Mouse (Mus musculus): ENCODE data around the gene Arfgap3. TPM values are rescaled to one million over a fixed set of nuclear protein-coding genes. Genes with fewer than 3 reads are reported as not detected.
"Not testable (repeated sequence)": the region's sequence is repeated elsewhere in the genome, so short reads cannot be mapped to it uniquely, and the experiment has no call there.

The Arfgap3 gene
- polyA plus RNA-seq (2016; fragmentation: Nextera tagmentation; extraction: Ambion mirVana), result 35.3 and 37.3 TPM in 2 replicates

DNA sequence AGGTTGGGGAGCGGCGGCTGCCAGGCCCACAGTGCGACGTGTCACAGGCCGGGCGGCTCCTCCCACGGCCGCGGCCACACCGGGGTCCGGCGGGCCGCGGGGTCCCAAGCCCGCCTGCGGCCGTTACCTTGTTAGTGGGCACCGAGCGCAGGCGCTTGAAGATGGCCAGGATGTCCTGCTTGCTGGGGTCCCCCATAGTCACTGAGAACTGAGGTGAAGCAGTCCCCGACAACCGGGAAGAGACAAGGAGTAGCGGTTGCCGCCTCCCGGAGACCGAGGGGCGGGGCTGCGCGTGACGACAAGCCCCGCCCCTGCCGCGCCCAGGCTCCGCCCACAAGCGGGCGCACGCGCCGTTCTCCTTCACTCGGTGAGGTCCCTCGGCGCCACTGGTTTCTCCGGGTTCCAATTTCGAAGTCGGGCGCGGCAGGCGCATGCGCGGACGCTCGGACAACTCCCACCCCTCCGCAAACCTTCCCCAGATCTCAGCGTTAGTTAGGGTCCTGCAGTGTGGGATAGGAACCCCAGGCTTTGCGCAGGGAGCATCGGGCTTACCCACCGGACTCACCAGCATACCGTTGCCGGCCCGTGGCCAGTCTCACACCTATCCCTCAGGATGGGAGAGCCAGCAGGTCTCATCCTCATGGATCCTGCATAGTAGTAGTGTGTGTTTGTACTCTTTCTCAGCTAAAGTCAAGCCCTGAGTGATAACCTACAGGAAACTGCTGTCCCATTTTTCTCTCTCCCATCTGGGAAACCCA, at the start of gene Arfgap3:
Arfgap3 (minus strand) TSS at position 294 of the 758 bp plus-strand sequence.
- WGBS, result under 1% methylated on average over 51 of the region's 60 CpGs
- Histone ChIP-seq H3K9ac (peak within 1 kb of the TSS; percentile 85), H3K4me3 (replicated peaks) (peak within 1 kb of the TSS; percentile 81), H3K4me1 (peaks cover 19% of the 10 kb centered on the region), H3K4me2 (peak within 1 kb of the TSS; percentile 89), H3K27ac (0 out of 2 replicates have a peak within 1 kb of the TSS, but pooled peaks have one; percentile 13), H3K9me3 (no peaks in the 10 kb centered on the region), H3K36me3 (replicated peaks) (peaks cover 4% of the 10 kb centered on the region; the same call in 1 of the 2 replicates), H3K27me3 (no peaks in the 10 kb centered on the region)
- peak; percentile 94 for ATAC-seq (ENCODE audit: low FRiP score)

DNA sequence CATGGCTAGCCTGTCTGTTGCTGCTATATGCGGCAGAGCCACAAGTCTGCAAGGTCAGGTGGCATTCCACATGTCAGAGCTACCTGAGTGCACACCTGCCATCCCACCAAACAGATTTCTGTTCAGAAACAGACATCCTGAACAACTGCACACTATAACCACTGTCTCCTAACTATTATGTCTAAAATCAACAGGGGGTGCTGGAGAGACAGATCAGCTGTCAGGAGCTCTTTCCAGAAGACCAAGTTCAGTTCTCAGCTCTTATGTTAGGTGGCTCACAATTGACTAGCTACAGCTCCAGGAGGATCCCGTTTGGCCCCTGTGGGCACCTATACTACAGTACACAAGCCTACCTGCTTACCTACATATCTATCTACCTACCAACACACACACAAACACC, 42.7 kb upstream of the Arfgap3 start:
- WGBS, result 85% methylated on average over 2 of the region's 2 CpGs
- H3K4me3 ChIP-seq (replicated peaks), result no peak overlapping the region

DNA sequence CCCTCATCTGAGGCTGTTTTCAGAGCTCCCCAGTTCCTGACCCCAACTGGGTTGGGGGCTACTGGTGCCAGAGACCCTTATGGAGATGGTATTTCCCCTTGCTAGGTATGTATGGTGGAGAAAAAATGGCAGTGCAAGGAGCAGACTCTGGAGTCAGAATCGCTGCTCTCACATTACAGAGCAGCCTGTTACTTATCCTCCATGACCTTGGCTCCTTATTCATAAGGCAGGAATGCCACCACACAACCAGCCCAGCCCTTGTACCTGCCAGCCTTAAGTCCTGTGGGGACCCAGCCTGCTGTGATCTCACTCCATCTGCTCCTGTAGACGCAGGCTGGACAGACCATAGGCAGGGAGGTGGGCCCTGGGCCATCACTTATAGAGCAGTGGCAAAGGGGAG, 37.9 kb upstream of the Arfgap3 start:
- Histone ChIP-seq H3K4me3 (replicated peaks) (no peak overlapping the region), H3K27ac (no peak overlapping the region), H3K27me3 (no peaks in the 10 kb centered on the region), H3K4me1 (no peaks in the 10 kb centered on the region), H3K9ac (no peak overlapping the region), H3K4me2 (no peak overlapping the region), H3K36me3 (replicated peaks) (peaks cover 16% of the 10 kb centered on the region; the same call in 1 of the 2 replicates), H3K9me3 (no peaks in the 10 kb centered on the region)
- ATAC-seq (ENCODE audit: low FRiP score), result no peak
- WGBS, result 88% methylated on average over 2 of the region's 2 CpGs

More for the DNA sequence above, 42.7 kb upstream of the Arfgap3 start:
- ATAC-seq (ENCODE audit: low FRiP score), result no peak
- Histone ChIP-seq H3K4me2 (no peak overlapping the region), H3K9ac (no peak overlapping the region), H3K27ac (no peak overlapping the region), H3K4me1 (0 out of 2 replicates have a peak, but pooled peaks cover 3% of the 10 kb centered on the region), H3K27me3 (no peaks in the 10 kb centered on the region), H3K36me3 (replicated peaks) (0 out of 2 replicates have a peak, but pooled peaks cover 9% of the 10 kb centered on the region), H3K9me3 (no peaks in the 10 kb centered on the region)

DNA sequence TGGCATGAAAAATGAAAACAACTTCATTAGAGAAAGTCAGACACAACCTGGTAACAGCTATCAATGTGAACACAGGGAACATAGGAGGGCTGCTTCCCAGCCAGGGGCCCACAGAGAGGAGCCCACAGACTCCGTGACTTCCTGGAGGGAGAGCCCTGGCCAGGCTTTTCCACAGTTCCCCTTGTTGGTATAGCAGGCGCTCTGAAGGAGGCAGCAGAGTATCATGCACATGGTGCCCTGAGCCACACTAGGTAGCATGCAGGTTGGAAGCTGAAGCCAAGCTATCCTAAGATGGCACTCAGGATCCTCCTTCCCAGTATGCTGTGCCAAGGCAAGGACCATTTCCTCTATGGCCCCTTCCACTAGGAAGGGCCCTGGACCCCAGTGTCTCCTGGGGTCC, 33.6 kb upstream of the Arfgap3 start:
- Histone ChIP-seq H3K9ac (no peak overlapping the region), H3K4me1 (no peaks in the 10 kb centered on the region), H3K27me3 (no peaks in the 10 kb centered on the region), H3K36me3 (replicated peaks) (peaks cover 16% of the 10 kb centered on the region), H3K4me2 (no peak overlapping the region), H3K4me3 (replicated peaks) (no peak overlapping the region), H3K9me3 (no peaks in the 10 kb centered on the region), H3K27ac (0 out of 2 replicates have a peak overlapping the region, but pooled peaks have one; percentile 3)
- 95% methylated on average over 2 of the region's 2 CpGs for WGBS
- ATAC-seq (ENCODE audit: low FRiP score), result no peak

DNA sequence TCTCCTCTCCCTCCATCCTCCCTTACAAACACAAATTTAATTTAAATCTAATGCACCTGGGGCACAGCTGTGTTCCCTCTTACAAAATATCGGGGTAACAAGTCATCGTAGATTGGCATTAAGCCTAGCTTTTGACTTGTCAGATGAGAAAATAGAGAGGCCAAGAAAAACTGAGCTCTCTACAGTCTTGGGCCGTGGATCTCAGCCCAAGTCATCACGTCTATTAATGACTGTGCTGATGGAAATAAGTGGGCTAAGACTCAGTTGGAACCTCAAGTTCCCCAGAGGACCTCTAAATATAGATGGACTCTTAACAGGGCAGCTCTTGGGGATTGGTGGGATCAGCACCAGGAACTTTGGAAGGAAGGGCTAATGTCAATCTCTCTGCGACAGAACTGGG, 33.1 kb upstream of the Arfgap3 start:
- H3K4me1 ChIP-seq, result no peaks in the 10 kb centered on the region
- H3K9ac ChIP-seq, result no peak overlapping the region
- H3K9me3 ChIP-seq, result no peaks in the 10 kb centered on the region
- no peak for ATAC-seq (ENCODE audit: low FRiP score)
- no peaks in the 10 kb centered on the region for H3K27me3 ChIP-seq
- no peak overlapping the region for H3K27ac ChIP-seq
- WGBS, result 87% methylated on average over 5 of the region's 5 CpGs
- H3K36me3 ChIP-seq (replicated peaks), result peaks cover 20% of the 10 kb centered on the region
- no peak overlapping the region for H3K4me2 ChIP-seq
- H3K4me3 ChIP-seq (replicated peaks), result no peak overlapping the region

DNA sequence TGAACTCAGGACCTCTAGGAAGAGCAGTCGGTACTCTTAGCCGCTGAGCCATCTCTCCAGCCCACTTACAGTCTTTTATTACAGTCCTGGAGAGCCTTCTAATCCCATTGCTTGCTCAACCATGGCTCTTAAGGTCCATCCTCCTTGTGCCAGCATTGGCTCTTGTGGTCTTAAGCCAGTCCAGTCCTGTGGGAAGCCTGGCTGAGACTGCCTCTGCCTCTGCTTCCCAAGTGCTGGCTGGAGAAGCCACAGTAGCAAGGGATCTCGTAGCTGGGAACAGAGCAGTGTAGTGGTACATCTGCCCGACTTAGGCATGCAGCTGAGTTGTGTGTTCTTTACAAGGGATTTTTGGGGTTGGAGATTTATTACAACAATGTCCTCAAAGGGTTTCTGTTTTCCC, 32.4 kb upstream of the Arfgap3 start:
- H3K4me2 ChIP-seq, result no peak overlapping the region
- no peaks in the 10 kb centered on the region for H3K27me3 ChIP-seq
- no peak overlapping the region for H3K27ac ChIP-seq
- no peak overlapping the region for H3K4me3 ChIP-seq (replicated peaks)
- no peak overlapping the region for H3K9ac ChIP-seq
- H3K36me3 ChIP-seq (replicated peaks), result peaks cover 13% of the 10 kb centered on the region
- no peaks in the 10 kb centered on the region for H3K4me1 ChIP-seq
- no peaks in the 10 kb centered on the region for H3K9me3 ChIP-seq
- no peak for ATAC-seq (ENCODE audit: low FRiP score)
- WGBS, result 97% methylated on average over 4 of the region's 4 CpGs

DNA sequence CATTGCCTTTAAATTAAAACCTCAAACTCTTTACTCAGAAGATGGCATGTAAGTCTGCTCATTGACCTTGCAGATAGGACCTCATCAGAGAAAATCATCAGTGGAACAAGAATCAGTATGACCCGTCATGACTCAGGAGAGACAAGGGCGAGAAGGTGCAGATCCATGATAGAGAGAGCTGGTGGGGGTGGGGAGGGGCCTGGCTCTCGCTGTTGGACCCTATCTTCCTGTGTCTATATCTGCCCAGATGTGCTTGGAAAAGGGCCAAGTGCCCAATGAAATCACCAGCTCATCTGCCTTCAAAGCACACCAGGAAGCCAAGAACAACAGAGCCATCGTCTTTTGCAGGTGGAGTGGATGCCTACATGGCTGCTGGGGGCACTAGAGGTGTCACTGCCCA, 27.1 kb upstream of the Arfgap3 start:
- Histone ChIP-seq H3K4me1 (no peaks in the 10 kb centered on the region), H3K9ac (no peak overlapping the region), H3K36me3 (replicated peaks) (peaks cover 8% of the 10 kb centered on the region; the same call in 1 of the 2 replicates), H3K27ac (no peak overlapping the region), H3K27me3 (no peaks in the 10 kb centered on the region), H3K4me2 (no peak overlapping the region), H3K4me3 (replicated peaks) (no peak overlapping the region), H3K9me3 (no peaks in the 10 kb centered on the region)
- WGBS, result 87% methylated on average over 4 of the region's 4 CpGs
- no peak for ATAC-seq (ENCODE audit: low FRiP score)

DNA sequence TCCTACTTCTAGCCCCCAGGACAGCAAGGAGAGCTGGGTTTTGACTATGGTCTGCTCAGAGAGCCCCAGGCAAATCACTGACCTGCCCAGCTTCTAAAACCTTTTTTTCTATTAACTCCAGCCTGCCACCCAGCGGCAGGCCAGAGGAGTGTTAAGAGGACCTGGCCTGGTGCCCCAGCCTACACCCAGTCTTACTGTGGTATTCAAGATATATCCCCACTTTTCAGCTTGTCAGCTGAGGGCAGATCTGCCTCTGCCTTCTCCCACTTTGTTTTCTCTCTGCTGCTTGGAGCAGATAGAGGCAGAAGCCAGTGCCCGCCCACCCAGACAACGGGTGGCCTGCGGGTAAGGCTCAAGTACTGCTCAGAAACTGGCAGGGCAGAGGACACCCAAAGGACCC, 25.1 kb upstream of the Arfgap3 start:
- no peak for ATAC-seq (ENCODE audit: low FRiP score)

DNA sequence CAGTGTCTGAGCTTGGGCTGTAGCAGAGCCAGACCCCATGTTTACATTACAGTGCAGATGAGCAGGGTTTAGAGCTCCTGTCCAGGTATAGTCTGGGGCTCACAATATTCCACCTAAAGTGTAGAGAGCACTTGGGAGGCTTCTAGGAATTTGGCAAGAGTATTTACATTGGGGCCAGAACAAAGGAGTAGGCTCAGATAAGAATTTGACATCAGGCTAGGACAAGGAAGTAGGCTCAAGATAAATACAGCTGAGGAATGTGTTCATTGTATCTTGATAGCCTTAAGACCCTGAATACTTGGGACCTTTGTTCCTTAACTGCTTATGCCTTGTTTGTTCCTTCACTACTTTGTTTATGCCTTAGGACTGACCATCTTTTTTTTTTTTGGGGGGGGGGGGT, 24.0 kb upstream of the Arfgap3 start:
- no peak overlapping the region for H3K9ac ChIP-seq
- no peak overlapping the region for H3K27ac ChIP-seq
- no peaks in the 10 kb centered on the region for H3K27me3 ChIP-seq
- H3K36me3 ChIP-seq (replicated peaks), result peaks cover 4% of the 10 kb centered on the region; the same call in 1 of the 2 replicates
- H3K9me3 ChIP-seq, result no peaks in the 10 kb centered on the region
- no peak for ATAC-seq (ENCODE audit: low FRiP score)
- H3K4me2 ChIP-seq, result no peak overlapping the region
- H3K4me3 ChIP-seq (replicated peaks), result no peak overlapping the region
- no peaks in the 10 kb centered on the region for H3K4me1 ChIP-seq

More for the DNA sequence above, 25.1 kb upstream of the Arfgap3 start:
- no peaks in the 10 kb centered on the region for H3K9me3 ChIP-seq
- H3K36me3 ChIP-seq (replicated peaks), result peaks cover 8% of the 10 kb centered on the region; the same call in 1 of the 2 replicates
- no peak overlapping the region for H3K4me2 ChIP-seq
- no peaks in the 10 kb centered on the region for H3K27me3 ChIP-seq
- H3K27ac ChIP-seq, result no peak overlapping the region
- H3K4me1 ChIP-seq, result no peaks in the 10 kb centered on the region
- H3K9ac ChIP-seq, result no peak overlapping the region
- H3K4me3 ChIP-seq (replicated peaks), result no peak overlapping the region
- 67% methylated on average over 4 of the region's 4 CpGs for WGBS

DNA sequence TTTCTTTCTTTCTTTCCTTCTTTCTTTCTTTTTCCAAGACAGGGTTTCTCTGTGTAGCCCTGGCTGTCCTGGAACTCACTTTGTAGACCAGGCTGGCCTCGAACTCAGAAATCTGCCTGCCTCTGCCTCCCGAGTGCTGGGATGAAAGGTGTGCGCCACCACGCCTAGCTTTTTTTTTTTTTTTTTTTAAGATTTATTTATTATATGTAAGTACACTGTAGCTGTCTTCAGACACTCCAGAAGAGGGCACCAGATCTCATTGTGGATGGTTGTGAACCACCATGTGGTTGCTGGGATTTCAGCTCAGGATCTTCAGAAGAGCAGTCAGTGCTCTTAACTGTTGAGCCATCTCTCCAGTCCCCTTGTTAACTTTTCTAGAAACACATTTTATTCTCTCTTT, 18.7 kb upstream of the Arfgap3 start:
- peaks cover 10% of the 10 kb centered on the region; the same call in 1 of the 2 replicates for H3K27me3 ChIP-seq
- H3K4me1 ChIP-seq; H3K4me2 ChIP-seq; H3K9ac ChIP-seq; H3K27ac ChIP-seq; ATAC-seq (ENCODE audit: low FRiP score); H3K9me3 ChIP-seq; H3K4me3 ChIP-seq (replicated peaks); H3K36me3 ChIP-seq (replicated peaks): not testable (repeated sequence)
- 86% methylated on average over 4 of the region's 4 CpGs for WGBS

DNA sequence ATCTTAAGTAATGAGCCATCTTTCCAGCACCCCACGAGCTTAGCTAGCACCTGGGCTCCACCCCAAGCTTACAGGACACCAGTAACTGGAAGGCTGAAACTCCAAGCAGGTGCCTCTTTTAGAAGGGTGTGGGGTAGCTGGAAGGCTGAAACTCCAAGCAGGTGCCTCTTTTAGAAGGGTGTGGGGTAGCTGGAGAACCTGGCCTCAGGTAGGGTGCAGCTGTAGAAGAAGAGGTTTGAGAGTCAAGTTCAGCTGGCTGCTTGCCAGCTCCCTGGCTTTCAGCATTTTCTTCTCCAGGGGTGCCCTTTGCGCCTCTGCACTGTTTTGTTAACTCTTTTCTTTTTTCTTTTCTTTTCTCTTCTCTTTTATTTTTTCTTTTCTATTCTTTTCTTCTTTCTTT, 18.2 kb upstream of the Arfgap3 start:
- ATAC-seq (ENCODE audit: low FRiP score), result no peak
- Histone ChIP-seq H3K9ac (no peak overlapping the region), H3K36me3 (replicated peaks) (no peaks in the 10 kb centered on the region), H3K4me1 (no peaks in the 10 kb centered on the region), H3K9me3 (peaks cover 8% of the 10 kb centered on the region; the same call in 1 of the 2 replicates), H3K4me3 (replicated peaks) (no peak overlapping the region), H3K27ac (no peak overlapping the region), H3K27me3 (peaks cover 10% of the 10 kb centered on the region; the same call in 1 of the 2 replicates), H3K4me2 (no peak overlapping the region)
- 87% methylated on average over 2 of the region's 2 CpGs for WGBS

DNA sequence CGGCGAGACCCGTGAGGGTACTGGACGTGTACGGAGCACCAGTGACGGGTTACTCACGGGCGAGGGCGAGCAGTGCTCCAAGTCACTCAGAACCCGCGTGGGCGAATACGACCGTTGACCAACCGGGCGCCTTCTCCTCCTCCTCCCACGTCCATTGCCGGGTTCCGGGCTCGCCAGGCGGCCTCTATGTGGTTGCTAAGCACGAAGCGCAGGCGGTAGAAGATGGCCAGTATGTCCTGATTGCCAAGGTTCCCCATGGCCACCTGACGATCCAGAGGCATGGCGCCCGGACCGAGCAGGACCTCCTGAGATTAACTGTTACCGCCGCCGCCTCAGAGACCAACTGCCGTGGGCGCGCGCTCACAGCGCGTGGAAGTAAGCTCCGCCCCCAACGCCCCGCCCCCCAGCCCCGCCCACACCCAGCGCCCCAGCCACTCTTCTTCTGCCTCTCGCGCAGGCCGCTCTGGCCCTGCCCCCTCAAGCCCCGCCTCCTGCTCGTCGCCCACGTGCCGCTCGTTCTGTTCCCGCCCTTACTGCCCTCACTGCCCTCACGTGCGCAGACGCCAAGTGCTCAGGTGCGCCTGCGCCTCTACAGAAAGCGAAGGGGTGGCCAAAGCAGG, 17.0 kb upstream of the Arfgap3 start:
- no peak overlapping the region for H3K27ac ChIP-seq
- 31% methylated on average over 55 of the region's 58 CpGs for WGBS
- H3K4me3 ChIP-seq (replicated peaks), result peak overlapping the region; percentile 31
- H3K9me3 ChIP-seq, result peaks cover 8% of the 10 kb centered on the region; the same call in 1 of the 2 replicates
- peak; percentile 46 for ATAC-seq (ENCODE audit: low FRiP score)
- H3K9ac ChIP-seq, result no peak overlapping the region
- H3K36me3 ChIP-seq (replicated peaks), result no peaks in the 10 kb centered on the region
- H3K27me3 ChIP-seq, result peaks cover 10% of the 10 kb centered on the region; the same call in 1 of the 2 replicates
- H3K4me1 ChIP-seq, result no peaks in the 10 kb centered on the region
- H3K4me2 ChIP-seq, result peak overlapping the region; percentile 48

Data from forebrain, embryonic 12.5 days (tissue).